Mouse (Mus musculus) ES-E14 (cell line): ENCODE results near the gene Bst1.
A peak's percentile ranks its signal among the peaks of the same experiment; 100 is the strongest.

Experiments
- CHD2 ChIP-seq: IDR thresholded peaks from 2 replicates; pipeline ENCODE4 v1.6.1; 2014; ENCODE audit warnings: mild to moderate bottlenecking, low read depth, low read length, inconsistent platforms
- HCFC1 ChIP-seq: IDR thresholded peaks from 2 replicates; pipeline ENCODE4 v1.6.1; 2012; ENCODE audit warnings: low read length, inconsistent platforms, borderline replicate concordance; ENCODE audit not compliant: insufficient read depth
- MAFK ChIP-seq: IDR thresholded peaks from 2 replicates; pipeline ENCODE4 v1.6.1; 2014; ENCODE audit warnings: mild to moderate bottlenecking, low read depth, low read length, inconsistent platforms; ENCODE audit not compliant: insufficient read depth
- ZC3H11A ChIP-seq: IDR thresholded peaks from 2 replicates; pipeline ENCODE4 v1.6.1; 2012; ENCODE audit warnings: low read depth, mild to moderate bottlenecking, inconsistent platforms, low read length, borderline replicate concordance
- ZNF384 ChIP-seq: IDR thresholded peaks from 2 replicates; pipeline ENCODE4 v1.6.1; 2012; ENCODE audit warnings: low read depth, low read length, inconsistent platforms

DNA sequence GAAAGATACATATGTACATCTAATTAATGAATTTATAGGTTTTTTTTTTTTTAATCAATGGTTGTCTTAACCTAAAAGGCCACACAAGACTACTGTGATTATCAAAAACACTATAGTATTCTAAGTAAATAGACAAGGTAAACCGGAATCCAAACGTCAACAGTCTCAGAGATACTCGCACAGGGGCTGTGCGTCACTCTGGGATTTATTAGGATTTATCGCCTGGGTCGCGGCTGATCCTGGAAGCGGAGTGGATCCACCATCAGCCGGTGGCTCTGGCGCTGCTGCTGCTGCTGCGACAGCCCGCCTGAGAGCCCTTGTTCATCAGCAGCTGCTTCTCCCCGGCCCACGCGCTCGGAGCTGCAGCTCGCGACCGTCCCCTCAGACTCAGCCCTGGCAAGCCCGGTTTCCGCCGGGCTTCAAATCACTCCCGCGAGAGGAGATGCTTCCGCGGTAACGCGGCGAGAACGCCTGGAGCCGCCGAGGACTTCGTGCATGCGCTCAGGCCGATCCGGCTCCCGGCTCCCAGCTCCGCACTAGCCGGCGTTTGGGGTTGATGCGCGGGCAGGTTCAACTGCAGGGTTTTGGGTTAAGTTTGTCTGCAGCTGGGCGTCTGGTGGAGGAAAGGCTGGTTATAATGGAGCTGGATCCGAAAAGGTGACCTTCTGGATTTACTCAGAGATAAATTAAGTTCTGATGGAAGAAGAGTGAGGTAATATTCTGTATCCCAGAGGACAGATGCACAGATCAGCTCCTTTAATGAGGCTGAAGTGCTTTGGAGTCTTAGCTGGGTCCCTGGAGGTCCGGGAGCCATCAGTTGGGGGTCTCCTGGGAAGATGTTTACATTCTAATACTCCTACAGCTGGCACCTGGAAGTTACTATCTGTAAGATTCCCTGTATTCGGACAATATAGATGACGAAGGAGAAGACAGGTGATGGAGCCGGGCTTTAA is 10.7 kb upstream of the Bst1 start:
- peak; percentile 97 for TF ChIP-seq CHD2
- no peak for TF ChIP-seq ZNF384
- no peak for TF ChIP-seq MAFK
- TF ChIP-seq HCFC1, result no peak
- no peak for TF ChIP-seq ZC3H11A
